Mouse (Mus musculus) T-helper 1 cell (primary cell): ENCODE measurements at regions not wholly inside any gene's neighbourhood (a gene's known extent, or its start where the extent isn't known, plus 50 kb on each side); places are given as distances from the start of the nearest gene placed in this dataset.

ENCODE experiments used
- in situ Hi-C: fragments of 300-600 bp; cut with MboI, MseI; formaldehyde crosslinking; loops from one replicate; pipeline ENCODE4 v1.15.1; 2025; ENCODE audit warnings: high pct_unique_total_duplicates

DNA sequence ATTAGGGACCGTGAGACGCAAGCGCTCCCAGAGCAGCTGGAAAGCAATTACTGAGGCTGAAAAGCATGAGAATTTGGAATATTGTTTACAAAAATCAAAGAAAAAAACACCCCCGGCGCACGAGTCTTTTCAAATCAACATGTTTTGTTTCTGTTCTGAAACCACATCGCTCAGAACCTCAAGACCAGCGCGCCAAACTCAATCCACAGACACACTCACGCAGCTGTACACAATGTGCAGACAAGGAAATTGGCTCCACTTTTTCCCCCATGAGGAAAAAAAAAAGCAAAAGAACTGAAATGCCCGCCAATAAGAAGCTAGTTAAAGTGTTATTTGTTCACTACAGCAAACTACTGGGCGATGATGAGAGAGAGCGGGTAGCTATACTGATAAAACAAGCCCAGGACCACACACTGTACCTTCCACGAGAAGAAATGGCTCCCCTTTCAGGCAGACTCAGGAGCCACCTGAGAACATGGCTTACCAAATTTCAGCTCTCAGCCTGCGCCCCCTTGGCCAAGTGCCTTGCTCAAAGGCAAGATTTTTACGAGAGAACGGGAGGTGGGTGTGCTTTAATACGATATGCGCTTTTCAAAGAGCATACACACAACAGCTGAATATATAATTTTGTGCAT lies 222.5 kb upstream of the Akirin2 start:
- in situ Hi-C loops: no loop called here

DNA sequence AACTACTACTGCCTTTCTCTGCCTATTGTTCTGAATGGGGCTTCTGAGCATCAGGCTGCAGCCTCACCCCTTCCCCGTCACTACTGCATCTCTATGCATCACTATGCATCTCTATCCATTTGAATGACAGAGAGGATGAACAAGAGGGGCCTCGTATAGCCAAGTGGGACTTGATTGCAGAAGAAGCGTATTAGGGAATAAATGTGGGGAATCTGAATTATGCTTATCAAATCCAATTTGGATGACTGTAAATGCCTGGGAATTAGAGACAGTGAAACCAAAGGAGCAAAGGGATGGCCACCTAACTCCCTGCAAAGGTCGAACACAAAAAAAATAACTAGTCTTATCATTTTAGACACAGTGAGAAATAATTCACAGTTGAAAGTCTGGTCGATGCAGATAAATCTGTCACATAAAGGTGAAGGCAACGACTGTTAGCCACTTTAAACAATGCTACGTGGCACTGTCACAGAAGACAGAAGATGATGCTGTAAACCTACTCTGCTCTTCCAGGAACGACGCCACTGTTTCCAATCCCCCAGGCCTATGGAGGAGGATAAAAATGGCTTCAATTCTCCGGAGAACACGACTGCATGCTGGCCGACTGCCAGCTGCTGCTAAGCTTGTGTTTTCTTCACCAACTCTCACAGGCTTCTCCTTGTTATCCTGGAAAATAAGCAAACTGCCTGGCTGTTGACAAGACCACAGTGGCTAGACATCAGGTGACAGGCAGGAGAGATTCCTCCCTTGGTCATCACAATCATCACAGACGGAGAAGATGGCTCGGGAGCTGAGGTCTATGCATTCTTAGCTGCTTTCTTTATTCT lies 213.6 kb upstream of the Akirin2 start:
- in situ Hi-C loops: no loop called here

DNA sequence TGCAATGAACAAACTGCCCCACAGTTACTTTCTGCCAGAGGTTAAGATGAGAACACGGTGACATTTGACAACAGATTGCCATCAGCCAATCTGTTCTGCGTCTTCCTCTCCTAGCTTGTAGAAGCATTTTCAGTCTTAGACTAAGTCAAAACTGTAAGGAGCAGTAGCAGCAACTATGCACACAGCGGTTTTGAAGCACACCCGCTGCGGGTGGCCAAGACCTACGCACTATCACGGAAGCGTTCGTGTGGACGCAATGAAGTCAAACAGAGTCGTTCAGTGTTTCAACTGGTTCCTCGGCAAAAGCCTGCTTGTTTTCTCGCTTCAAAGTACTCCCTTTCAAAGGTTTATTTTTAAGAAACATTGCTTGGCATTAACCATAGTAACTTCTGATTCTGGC lies 212.9 kb upstream of the Akirin2 start:
- in situ Hi-C loops: no loop called here

DNA sequence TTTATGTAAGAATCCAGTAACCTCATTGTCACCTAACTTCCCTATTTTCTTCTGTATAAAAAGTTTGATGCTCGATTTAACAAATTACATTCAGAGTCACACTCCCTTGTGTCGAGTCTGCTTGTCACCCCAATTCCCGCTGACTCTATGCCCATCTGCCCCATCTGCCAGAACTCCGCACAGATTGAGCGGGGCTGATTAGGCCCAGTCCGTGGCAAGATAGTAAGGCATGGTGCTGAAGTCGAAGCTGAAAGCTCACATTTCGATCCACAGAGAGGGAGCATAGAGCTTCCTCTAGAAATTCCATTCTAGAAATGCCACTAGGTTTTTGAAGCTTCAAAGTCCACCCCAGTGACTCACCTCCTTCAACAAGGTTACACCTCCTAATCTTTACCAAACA lies 210.7 kb upstream of the Akirin2 start:
- in situ Hi-C loops: no loop called here

DNA sequence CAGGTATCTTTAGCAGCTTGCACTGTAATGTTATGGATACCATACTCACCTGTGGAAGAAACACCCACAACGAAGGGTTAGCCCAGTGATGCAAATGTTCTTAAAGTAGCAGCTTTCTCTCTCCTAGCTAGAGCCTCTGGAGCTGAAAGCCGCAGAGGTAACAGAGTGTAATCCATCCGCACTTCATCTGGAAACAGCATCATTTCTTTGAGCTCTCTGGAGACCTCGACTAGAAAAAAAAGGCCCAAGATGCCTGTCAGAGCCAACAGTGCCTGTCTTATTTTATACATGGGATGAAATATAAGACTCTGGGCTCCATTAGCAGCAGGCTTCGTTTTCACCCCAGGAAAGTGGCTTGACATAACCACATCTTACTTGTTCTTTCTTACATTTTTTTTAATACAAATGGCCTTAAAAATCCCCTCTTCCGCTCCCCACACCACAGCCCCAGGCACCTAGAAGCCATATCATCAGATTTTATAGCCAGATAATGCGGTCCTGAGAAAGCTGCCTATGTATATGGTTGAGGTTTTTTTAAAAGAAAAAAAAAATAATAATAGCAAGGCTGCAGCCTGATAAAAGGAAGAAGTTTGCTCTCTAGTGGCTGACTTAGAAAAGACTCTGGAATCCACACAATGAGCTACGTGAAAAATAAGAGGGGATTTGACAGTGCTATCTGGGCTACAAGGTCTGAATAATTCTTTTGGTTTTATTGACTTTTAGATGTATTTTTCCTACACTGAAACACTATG lies 179.3 kb upstream of the Akirin2 start:
- in situ Hi-C loops: no loop called here

DNA sequence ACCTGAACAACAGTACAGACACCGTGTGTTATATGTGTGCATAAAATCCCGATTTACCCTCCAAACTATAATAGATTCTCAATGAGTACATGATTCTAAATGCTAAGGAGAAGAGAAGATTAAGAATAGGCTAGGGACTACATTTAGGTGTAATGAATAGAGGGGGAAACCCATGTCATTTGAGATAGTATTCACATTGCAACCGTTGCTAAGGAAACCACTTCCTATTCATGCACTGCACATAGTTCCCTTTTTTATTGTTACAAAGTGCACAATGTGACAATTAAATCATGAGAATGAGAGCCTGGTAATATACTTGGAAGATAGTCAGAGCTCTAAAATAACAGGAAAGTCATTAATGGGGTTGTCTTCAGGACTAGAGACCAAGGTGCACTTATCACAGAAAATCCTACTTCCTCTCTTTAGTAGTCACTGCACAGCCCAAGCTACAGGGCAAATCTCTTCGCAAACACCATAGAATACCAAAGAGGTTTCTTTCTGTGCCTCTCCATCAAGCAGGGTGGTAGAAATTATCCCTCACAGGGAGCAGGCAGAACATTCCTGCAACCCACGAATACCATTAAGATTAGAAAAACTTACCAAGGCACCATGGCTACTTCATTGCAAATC lies 164.3 kb upstream of the Akirin2 start:
- in situ Hi-C loops: no loop called here

DNA sequence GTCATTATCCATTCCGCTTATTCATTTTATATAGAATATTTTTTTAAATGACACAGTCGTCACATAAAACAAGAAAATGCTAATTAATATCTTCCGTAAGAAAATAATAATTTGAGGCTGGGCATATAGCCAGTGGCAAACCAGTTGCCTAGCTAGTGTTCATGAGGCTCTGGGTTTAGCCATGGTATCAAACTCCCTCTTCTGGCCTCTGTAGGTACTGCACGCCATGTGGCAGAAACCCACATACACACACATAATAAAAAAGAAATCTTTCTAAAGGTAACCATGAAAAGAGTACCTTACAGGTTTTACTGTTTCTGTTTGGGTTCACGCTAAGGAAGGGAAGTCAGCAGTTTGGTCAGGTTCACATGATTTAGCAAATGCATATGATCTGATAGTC lies 159.2 kb upstream of the Akirin2 start:
- in situ Hi-C loops: no loop called here

DNA sequence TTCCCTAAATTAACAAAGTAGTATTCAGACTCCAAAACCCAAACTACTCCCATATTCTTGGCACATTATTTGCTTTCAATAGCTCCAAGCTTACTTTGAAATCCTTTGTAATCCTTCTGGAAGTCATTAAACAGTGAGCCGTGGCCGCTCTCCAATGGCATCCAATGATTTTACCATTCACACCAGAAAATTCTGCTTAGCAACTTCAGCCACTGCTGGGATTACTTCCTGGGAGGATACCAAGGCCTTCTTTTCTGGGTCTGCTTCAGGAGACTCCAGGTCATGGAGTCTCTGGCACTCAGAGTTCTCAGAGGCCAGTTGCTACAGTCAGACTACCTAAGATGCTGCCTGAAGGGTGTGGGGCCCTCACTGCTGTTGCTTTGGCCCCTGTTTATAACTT lies 147.7 kb upstream of the Akirin2 start:
- in situ Hi-C loops: no loop called here

DNA sequence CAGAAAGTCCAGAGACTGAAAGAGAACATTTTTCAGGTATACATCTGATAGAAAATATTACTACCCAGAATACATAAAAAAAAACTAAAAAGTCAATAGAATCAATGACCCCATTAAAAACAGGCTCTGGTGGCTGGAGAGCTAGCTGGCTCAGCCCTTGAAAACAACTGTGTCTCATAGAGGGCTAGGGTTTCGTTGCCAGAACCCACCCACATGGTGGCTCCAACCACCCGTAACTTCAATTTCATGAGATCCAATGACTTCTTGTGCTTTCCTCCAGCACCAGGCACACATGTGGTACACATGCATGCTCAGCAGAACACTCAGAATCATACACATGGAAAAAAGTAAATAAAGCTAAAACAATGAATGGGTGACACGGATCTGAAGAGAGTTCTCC lies 143.6 kb upstream of the Akirin2 start:
- in situ Hi-C loops: no loop called here

DNA sequence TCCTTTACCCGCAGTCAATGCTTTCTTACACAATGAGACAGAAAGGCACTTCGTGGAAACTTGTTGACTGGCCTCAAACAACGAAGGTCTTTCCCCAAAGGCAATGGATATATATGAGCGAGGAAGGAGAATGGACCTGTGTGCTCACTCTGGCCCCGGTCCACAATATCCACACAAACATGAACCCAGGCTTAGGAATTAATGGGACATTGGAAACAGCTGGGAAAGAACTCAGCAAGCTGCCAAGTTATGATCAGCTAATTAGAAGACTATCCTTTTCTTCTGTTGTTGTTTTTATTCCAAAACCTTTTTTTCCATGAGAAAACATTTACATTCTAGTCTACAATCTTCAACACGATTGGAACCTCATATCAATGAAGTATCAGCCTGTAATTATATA lies 129.8 kb upstream of the Akirin2 start:
- in situ Hi-C loops: no loop called here

DNA sequence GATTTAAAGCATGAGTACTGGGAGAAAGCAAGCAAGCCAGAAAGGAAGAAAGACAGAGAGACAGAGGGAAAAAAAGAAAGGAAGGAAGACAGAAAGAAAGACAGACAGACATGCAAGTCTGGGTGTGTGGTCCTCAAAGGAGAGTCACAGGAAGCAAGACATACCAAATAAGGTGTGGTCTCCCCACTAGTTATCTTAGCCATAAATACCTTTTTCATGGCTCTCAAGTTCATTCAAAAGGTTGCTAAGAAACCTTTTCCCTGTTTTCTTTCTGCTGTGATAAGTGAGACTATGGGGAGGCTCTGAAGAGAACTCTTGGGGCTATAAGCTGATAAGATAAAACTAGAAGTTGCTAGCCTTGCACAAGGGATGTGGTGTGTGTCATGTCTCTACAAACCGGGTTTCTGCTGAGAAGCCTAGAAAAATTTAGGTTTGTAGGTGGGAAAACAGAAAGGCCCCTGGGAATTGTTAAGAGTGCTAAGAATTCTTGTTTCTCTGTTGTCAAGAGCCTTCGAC lies 126.5 kb upstream of the Akirin2 start:
- in situ Hi-C loops: no loop called here

DNA sequence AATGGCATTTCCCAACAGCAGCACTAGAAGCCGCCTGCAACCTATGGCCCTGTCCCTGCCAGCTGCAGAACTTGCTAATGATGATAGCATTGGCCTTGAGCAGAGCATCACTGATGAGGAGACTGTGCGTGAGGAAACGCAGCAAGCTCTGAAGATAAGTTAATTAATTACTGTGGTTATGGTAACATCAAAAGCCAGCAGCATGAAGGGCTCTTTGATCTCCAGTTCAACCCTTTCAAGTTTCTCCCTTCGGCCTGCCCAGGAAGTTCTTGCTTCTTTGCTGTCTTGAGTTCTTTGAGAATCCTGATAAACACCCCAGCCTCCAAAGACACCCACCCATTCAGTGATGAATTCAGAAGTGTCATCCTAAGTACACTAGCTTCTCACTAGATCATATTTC lies 121.7 kb upstream of the Akirin2 start:
- in situ Hi-C loops: no loop called here

DNA sequence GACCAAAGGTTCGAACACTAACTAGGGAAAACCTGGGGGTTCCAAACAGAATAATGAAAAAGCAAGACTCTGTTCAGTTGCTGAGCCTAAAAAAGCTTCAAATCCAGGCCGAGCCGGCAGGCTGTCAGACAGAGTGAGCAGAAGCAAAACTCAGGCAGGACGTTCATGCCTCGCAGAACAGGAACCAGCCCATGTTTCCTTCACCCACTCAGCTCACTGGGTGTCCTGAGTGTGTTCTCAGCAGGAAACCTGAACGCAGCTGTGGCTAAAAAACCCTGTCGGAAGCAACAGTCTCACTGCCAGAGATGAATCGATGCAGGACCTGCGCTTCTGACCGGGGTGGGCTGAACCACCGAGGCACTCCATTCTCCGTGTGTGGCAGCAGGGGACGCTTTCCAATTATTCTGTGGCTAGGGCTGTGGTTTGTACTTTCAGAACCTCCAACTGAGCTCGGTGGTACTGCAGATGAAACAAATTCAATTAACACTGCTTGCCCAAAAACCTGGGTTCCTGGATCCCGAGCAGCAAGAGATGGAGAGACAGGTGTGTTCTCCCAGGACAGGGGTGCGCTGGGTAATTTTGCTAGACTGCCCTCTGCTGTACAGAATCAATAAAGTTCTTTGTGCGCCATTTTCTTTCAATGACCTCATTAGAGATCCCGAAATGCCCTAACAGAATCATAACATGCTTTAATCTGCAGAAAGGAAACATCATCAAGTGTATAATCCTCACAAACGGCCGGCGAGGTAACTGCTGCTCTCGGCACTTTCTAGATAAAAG lies 121.1 kb upstream of the Akirin2 start:
- in situ Hi-C loops: no loop called here

DNA sequence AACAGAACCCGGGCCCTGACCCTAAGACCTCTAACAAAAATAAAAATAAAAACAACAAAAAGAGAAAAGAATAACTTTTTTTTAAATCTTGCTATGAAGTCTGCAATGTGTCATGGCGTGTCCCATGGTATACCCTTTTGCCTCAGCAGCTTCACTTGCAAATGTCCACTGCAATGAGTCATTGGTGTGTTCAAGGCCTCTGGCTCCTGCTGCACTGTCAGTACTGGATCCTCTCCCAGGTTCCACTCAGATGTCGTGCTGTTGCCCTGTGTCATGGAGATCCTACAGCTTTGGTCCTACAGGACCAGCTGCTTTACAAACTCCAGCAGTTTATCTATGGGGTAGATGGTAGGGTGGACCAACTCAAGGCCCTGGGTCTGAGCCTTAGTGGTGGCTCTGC lies 113.4 kb upstream of the Akirin2 start:
- in situ Hi-C loops: no loop called here

DNA sequence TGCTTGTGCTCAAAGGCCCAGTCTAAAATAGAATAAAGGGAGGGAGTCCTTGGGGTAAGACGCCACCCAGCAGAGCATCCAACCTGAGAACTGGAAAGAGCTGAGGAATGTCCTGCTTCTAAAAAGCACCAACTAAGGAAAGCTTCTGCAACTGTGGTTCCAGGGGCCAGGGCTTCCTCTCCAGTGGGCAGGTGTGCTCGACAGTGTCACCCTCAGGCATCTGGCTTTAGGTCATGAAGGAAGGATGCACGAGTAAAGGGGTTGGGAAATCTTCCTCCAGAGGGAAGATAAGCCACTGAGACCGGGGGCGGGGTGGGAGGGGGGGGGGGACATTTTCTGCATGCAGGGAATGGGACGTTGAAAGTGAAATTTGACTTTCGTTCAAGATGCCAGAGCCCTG lies 101.2 kb upstream of the Akirin2 start:
- in situ Hi-C loops: no loop called here

DNA sequence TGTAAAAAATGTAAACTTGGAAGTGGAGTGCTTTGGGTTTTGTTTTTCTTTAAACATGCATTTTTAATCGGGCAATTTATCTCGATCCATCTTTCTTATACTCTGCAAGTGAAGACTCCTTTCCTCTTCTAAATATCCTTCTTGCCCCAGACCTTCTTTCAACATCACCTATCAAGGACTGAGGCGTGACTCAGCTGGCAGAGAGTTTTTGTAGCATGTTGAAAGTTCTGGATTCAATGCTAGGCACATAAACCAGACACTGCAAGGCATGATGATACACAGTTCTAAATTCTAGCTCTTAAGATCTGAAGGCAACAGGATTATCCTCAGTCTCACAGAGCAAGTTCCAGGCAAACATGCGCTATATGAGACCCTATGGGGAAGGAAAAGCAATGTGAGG lies 88.1 kb upstream of the Akirin2 start:
- in situ Hi-C loops: no loop called here

DNA sequence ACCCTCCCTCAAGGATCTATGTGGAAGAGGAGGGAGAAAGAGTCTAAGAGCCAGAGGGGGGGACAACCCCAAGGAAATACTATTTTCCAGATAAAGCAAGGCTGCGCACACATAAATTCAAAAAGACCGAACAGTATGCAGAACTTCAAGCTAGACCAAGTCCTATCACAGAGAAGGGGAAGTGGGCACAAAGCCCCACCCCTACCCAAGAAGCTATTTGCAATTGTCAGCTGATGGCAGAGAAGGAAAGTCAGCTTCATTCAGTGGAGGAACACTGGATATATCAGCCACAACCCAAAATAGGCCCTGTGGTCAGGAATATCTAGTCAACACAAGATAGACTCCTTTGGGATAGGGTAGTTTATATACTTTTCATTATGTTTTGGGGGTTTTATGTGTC lies 84.9 kb upstream of the Akirin2 start:
- in situ Hi-C loops: no loop called here

DNA sequence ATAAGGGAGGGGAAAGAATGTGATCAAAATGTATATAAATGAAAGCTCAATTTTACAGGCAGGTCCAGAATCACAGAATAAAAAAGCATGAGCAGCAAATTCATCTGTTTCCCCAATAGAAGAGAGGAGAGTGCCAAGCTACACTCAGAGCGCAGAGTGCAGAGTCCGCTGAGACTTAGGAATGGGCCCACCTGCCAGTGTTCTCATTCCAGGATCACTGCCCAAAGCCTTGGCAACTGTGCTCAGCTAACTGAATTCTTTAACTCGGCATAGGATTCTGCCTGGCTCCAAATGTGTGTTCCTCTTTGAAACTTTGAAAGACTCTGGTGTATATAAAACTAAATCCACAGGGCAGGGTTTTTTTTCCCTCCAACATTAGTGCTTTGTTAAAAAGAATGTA lies 84.4 kb upstream of the Akirin2 start:
- in situ Hi-C loops: no loop called here

DNA sequence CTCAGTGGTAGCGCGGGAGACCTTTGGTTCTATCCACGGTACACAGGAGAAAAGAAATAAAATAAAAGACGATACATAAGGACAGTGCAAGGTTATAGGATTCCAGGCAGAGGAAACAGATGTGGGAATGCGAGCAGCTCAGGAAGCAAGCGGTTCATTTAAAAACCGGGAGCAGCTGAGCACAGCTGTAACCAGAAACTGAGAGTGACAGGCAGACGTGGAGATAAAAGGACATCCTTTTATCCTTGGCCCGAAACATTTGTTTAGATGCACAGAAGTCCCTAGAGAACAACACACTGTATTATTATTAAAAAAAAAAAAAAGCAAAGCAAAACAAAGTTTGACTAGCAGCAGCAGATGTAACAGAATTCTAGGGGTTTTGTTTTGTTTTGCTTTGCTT lies 82.6 kb upstream of the Akirin2 start:
- in situ Hi-C loops: no loop called here

DNA sequence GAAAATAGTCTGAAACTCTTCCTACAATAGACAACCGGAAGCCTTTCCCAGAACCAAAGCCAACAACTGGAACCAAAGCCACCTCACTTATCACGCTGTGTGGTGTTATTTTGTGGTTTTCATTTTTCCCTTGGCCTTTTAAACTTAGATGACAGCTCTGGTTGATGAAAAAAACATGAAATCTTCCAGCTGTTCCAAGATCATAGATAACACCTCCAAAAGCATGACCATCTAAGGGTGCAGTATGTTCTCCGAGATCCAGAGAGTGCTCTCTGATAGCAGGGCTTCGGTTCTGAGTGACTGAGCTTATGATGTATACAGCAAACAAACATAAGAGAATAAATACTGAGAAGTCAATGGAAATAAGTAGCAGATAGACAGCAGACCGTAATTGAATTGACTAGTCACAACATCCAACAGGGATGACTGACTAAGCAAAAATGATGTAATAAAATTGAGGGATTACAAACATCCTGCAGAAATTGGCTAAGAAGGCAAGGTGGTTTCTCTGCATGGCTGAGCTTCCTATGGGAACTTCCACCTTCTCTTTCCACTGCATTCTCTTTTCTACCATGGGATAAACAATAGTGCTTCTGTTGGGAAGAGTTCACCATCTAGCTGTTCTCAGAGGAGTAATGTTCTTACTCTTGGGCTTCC lies 74.8 kb upstream of the Akirin2 start:
- in situ Hi-C loops: no loop called here

DNA sequence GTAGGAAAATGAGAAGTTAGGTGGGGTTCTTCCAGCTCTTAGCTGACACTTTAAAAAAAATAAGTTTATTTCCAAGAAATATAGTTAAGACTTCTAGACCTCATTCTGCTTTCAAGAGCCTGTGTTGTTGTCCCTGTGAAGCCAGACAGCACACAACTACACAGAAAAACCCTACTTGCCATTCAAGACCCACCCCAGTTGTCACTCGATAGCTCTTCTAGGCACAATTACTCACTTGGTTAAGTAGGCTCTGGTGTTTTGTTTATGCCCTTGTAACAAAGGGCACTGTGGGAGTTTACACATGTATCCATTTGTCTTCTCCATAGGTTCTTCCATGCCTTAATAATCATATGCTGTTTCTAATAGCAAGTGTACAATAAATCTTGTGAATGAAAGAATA lies 66.5 kb upstream of the Akirin2 start:
- in situ Hi-C loops: no loop called here
